Mouse (Mus musculus) kidney, adult 18-20 months (tissue): ENCODE measurements around the gene Fndc4.

Source experiments
- DNase-seq: peaks from one replicate; pipeline ENCODE4 v3.0.0; 2021

Gene Fndc4

GRCm38 (mm10) chr5:31295606-31296141, at the start of gene Fndc4:
Gene Fndc4 (minus strand): TSS chr5:31296080.
- peak; percentile 34 for DNase-seq

GRCm38 (mm10) chr5:31328255-31328654, 32.4 kb upstream of the Fndc4 start:
- DNase-seq = peak; percentile 50

GRCm38 (mm10) chr5:31326850-31327249, 31.0 kb upstream of the Fndc4 start:
- DNase-seq = peak; percentile 21

GRCm38 (mm10) chr5:31324085-31324484, 28.2 kb upstream of the Fndc4 start:
- no peak for DNase-seq

GRCm38 (mm10) chr5:31322776-31323175, 26.9 kb upstream of the Fndc4 start:
- peak; percentile 5 for DNase-seq

GRCm38 (mm10) chr5:31312806-31313205, 16.9 kb upstream of the Fndc4 start:
- no peak for DNase-seq

- no peak for DNase-seq
Measured at GRCm38 (mm10) chr5:31303093-31303492, 7.2 kb upstream of the Fndc4 start.

GRCm38 (mm10) chr5:31301866-31302265, 6.0 kb upstream of the Fndc4 start:
- DNase-seq = no peak

GRCm38 (mm10) chr5:31298486-31298885, 2.6 kb upstream of the Fndc4 start:
- no peak for DNase-seq

GRCm38 (mm10) chr5:31297981-31298380, 2.1 kb upstream of the Fndc4 start:
- no peak for DNase-seq

- no peak for DNase-seq
Measured at GRCm38 (mm10) chr5:31297047-31297757, 1.3 kb upstream of the Fndc4 start, which contains the start of gene Gckr. Gene Gckr (plus strand): TSS chr5:31297443.

- DNase-seq = no peak
Measured at GRCm38 (mm10) chr5:31294964-31295605, 795 bp downstream of the Fndc4 start.

- DNase-seq = no peak
Measured at GRCm38 (mm10) chr5:31291361-31291688, 4.6 kb downstream of the Fndc4 start.

GRCm38 (mm10) chr5:31290521-31291360, 5.1 kb downstream of the Fndc4 start, which contains the start of gene Ift172:
Gene Ift172 (minus strand): TSS chr5:31291116.
- DNase-seq = peak; percentile 94

- DNase-seq = no peak
Measured at GRCm38 (mm10) chr5:31289626-31290230, 6.2 kb downstream of the Fndc4 start.

GRCm38 (mm10) chr5:31288655-31289054, 7.2 kb downstream of the Fndc4 start:
- DNase-seq = no peak

- no peak for DNase-seq
Measured at GRCm38 (mm10) chr5:31288225-31288624, 7.7 kb downstream of the Fndc4 start.

GRCm38 (mm10) chr5:31279245-31279988, 16.5 kb downstream of the Fndc4 start:
- DNase-seq = no peak

GRCm38 (mm10) chr5:31273018-31273417, 22.9 kb downstream of the Fndc4 start:
- no peak for DNase-seq

- no peak for DNase-seq
Measured at GRCm38 (mm10) chr5:31267686-31268085, 28.2 kb downstream of the Fndc4 start.

GRCm38 (mm10) chr5:31266101-31266500, 29.8 kb downstream of the Fndc4 start:
- no peak for DNase-seq

- DNase-seq = no peak
Measured at GRCm38 (mm10) chr5:31257616-31258015, 38.3 kb downstream of the Fndc4 start.
